In the genomic region with DNA sequence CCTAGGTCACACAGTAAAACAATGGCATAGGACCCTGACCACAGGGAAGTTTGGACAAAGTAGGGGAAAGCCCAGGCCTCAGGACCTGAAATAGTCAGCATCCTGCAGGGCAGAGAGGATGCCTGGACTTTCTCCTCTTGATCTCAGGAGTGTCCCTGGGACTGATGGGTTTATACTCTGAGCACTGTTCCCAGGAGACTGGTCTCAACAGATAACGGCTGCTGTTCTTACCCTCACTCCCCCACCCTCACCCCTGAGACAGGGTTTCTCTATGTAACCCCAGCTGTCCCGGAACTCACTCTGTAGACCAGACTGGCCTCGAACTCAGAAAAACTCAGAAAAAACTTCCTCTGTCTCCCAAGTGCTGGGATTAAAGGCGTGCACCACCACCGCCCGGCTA, we compare ENCODE assay signal across 30 mouse cellular contexts. TPM values are rescaled to one million over a fixed set of nuclear protein-coding genes. Genes with fewer than 3 reads are reported as not detected.
"Had no signal": no experiment of that assay in that cellular context is flagged by ENCODE, and none has a peak within 500 bp of the region (broad histone marks: within the 10 kb centered on the region; RNA-seq: fewer than 3 reads in every experiment).

No protein-coding gene starts in this region.

- H3K4me3 ChIP-seq: embryonic facial prominence, embryonic 10.5 days; embryonic facial prominence, embryonic 12.5 days; embryonic facial prominence, embryonic 13.5 days; embryonic facial prominence, embryonic 15.5 days; erythroblast, embryonic 14.5 days; forebrain, embryonic 10.5 days; forebrain, embryonic 12.5 days; forebrain, embryonic 13.5 days; forebrain, embryonic 15.5 days; gastrocnemius, adult 2 months had no signal

- H3K4me2 ChIP-seq: embryonic facial prominence, embryonic 12.5 days; embryonic facial prominence, embryonic 13.5 days; embryonic facial prominence, embryonic 15.5 days; forebrain, embryonic 12.5 days; forebrain, embryonic 13.5 days; forebrain, embryonic 15.5 days had no signal

- ATAC-seq: forebrain, embryonic 13.5 days; forebrain, embryonic 14.5 days; forebrain, embryonic 15.5 days; forebrain, embryonic 16.5 days; forebrain, postnatal 0 days had no signal

- H3K27ac ChIP-seq: embryonic facial prominence, embryonic 10.5 days; embryonic facial prominence, embryonic 12.5 days; embryonic facial prominence, embryonic 13.5 days; embryonic facial prominence, embryonic 15.5 days; forebrain, embryonic 10.5 days; forebrain, embryonic 12.5 days; forebrain, embryonic 13.5 days; forebrain, embryonic 15.5 days; gastrocnemius, adult 2 months had no signal

- H3K9ac ChIP-seq: embryonic facial prominence, embryonic 12.5 days; embryonic facial prominence, embryonic 13.5 days; embryonic facial prominence, embryonic 15.5 days; forebrain, embryonic 12.5 days; forebrain, embryonic 13.5 days; forebrain, embryonic 15.5 days; forebrain, postnatal 0 days had no signal

- DNase-seq: cerebellum, adult 18-20 months; cerebellum, adult 2 months; cerebellum, adult 8-10 months; cerebellum, adult 9-10 months; cerebellum, adult 9-11 months; cerebellum, postnatal 10 days; cerebellum, postnatal 14 days; cerebellum, postnatal 25 days; cerebellum, postnatal 36 days; embryo, embryonic 11 days; forebrain, postnatal 0 days; gastrocnemius, adult 2 months; gastrocnemius, postnatal 10 days; gastrocnemius, postnatal 14 days; gastrocnemius, postnatal 25 days; gastrocnemius, postnatal 36 days; heart, adult 11 months had no signal

- H3K9me3 ChIP-seq: embryonic facial prominence, embryonic 10.5 days; embryonic facial prominence, embryonic 12.5 days; embryonic facial prominence, embryonic 13.5 days; embryonic facial prominence, embryonic 15.5 days; forebrain, embryonic 10.5 days; forebrain, embryonic 12.5 days; forebrain, embryonic 13.5 days; forebrain, embryonic 15.5 days had no signal

- H3K27me3 ChIP-seq: embryonic facial prominence, embryonic 13.5 days; embryonic facial prominence, embryonic 15.5 days; forebrain, embryonic 12.5 days; forebrain, embryonic 13.5 days; forebrain, embryonic 15.5 days had no signal

- H3K4me1 ChIP-seq: embryonic facial prominence, embryonic 12.5 days had no signal

- H3K36me3 ChIP-seq: embryonic facial prominence, embryonic 10.5 days; embryonic facial prominence, embryonic 12.5 days; embryonic facial prominence, embryonic 13.5 days; embryonic facial prominence, embryonic 15.5 days; forebrain, embryonic 10.5 days; forebrain, embryonic 12.5 days; forebrain, embryonic 15.5 days had no signal

RNA-seq across cellular contexts. Expression of a gene that starts 1.9 kb away (rescaled TPM):
- polyA plus RNA-seq: embryonic facial prominence, embryonic 10.5 days; embryonic facial prominence, embryonic 11.5 days; embryonic facial prominence, embryonic 12.5 days; embryonic facial prominence, embryonic 13.5 days; embryonic facial prominence, embryonic 15.5 days; erythroblast, embryonic 14.5 days; forebrain, embryonic 10.5 days; forebrain, embryonic 11.5 days; forebrain, embryonic 13.5 days had no signal
